Mouse (Mus musculus): ENCODE results near the gene Hnrnpa1.

GRCm38 (mm10) chr15:103239685-103240159 lies 510 bp upstream of the Hnrnpa1 start, which contains the start of gene Cbx5:
- TF ChIP-seq GATA1 (IDR thresholded peaks at IDR 0.05; ENCODE audit: borderline replicate concordance, low read length), result no peak
- no peak for TF ChIP-seq FLI1 (IDR thresholded peaks at IDR 0.05; ENCODE audit: low read length)
